Mouse (Mus musculus): ENCODE results near the gene Pigx.

The Pigx gene

DNA sequence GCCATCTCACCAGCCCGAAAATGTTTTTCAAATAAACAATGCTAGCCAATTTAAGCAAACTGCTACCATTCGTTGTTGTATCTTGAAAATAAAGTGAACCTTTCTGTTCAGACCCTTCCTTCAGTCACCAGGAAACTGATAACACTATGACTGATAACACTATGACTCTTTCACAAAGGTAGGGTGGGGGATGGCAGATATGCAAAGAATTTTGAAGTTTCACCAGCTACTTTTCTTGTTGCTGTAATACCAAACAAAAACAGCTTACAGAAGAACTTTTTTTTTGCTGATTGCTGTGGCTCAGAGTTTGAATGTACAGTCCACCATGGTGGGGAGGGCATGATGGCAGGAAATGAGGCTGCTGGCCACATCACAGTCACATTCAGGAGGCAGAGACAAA is 37.3 kb downstream of the Pigx start:
- in situ Hi-C loops (cut with MboI; ENCODE audit: low sequenced_read_pairs): no loop called here

DNA sequence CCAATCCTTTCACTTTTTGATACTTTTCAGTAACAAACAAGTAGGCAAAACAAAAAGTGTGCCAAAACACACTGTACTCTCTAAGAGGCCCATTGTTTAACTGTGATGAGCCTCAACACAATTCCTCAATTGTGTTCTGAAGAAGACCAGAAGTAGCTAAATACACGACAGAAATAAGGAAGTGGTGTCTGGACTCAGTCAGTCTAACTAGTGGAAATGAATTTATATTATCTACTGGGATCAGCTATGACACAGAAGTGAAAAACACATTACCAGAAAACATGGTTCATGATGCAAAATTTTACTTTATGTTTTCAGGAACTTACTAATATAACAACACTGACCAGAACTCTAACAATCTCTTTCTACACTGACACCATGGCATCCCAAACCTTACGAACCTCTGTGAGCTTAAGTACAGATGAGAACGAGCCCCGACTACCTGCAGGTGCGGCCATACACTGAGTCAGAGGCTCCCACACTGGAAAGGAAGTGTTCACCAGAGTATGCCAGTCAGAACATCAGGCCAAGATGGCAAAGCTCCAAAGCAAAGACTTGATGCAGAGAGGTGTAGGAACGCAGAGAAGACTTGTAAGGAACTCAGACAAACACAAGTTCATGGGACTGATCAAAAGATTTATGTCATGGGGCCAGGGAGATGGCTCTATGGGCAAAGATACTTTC is 39.6 kb downstream of the Pigx start:
- in situ Hi-C loops (cut with MboI; ENCODE audit: low sequenced_read_pairs): no loop called here

DNA sequence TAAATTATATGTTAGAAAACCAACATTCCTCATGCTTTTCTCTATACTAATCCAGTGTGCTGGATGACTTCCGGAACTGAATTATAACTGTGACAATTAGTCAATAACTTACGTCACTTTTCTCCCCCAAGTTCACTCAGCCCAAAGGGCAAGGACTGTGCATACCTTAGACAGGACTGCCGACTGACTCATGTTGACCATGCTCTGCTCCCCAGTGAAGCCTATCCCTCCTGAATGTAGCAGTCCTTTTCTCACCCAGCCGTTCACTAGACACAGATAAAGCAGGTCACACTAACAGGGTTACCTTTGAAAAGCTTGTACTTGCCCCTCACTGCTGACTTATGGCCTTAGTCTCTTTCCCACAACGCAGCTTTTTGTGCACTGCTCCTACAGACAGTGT is 40.7 kb downstream of the Pigx start:
- in situ Hi-C loops (cut with MboI; ENCODE audit: low sequenced_read_pairs): no loop called here

DNA sequence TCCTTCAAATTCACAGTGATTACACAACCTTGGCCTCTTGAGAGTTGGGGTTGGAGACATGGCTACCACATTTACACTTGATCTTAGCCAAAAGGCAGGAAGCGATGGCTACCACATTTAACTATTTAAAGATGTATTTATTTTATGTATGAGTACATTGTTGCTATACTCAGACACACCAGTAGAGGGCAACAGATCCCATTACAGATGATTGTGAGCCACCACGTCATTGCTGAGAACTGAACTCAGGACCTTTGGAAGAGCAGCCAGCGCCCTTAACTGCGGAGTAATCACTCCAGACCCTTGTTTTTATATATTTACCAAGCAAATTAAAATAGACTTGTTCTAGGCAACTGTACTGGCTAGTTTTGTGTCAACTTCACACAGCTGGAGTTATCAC is 57.2 kb downstream of the Pigx start:
- in situ Hi-C loops (cut with MboI; ENCODE audit: low sequenced_read_pairs): no loop called here

Data from CH12F3 (cell line).